Mouse (Mus musculus): ENCODE data around the gene Tas2r104. TPM values are rescaled to one million over a fixed set of nuclear protein-coding genes. Genes with fewer than 3 reads are reported as not detected.

The Tas2r104 gene
- total RNA-seq (2023; ENCODE audit: inconsistent age), result not detected in 4 replicates

DNA sequence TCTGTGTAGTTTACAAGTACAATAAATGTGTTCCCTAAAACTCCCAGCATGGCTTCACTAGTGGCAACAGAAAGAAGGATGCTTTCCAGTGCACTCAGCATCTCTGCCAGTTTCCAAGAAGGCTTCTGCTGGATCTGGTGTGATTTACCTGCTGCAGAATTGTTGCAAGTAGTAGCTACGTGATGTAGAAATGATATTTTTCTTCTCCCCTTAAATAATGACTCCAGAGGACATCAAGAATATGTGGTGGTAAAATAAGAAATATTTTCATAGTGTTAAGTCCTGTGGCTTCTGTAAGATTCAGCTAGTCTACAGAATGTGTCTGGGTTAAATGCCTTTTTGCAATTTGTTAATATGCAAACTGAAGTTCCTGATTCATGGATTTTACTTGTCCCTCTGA is at the start of gene Tas2r104:
Gene Tas2r104, minus strand, starts transcription at position 101 of the 400 bp plus-strand sequence.

GRCm38 (mm10) chr6:131689963-131690362 is 4.4 kb upstream of the Tas2r104 start, which contains the start of gene Tas2r114:
Gene Tas2r114 (minus strand): TSS chr6:131690063.

GRCm38 (mm10) chr6:131687395-131687794 is 1.9 kb upstream of the Tas2r104 start, which contains the start of gene Tas2r105:
Gene Tas2r105 (minus strand): TSS chr6:131687495.

DNA sequence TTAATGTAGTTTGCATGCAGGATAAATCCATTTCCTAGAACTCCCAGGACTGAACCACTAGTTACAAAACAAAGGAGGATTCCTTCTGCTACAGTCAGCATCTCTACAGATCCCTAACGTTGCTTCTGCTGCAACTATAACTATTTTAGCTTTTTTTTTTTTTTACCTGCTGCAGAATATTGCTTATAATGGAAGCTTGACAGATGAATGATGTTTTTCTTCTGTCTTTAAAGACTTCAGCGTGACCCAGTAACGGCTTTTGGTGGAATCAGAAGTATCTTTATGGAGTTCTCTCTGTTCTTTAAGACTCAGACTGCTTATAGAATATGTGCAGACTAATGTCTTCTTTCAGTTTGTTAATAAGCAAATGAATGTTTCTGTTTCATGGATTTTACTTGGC is 6.8 kb downstream of the Tas2r104 start, which contains the start of gene Tas2r106:
Gene Tas2r106, minus strand, starts transcription at position 101 of the 400 bp plus-strand sequence.

GRCm38 (mm10) chr6:131660049-131660448 is 25.5 kb downstream of the Tas2r104 start, which contains the start of gene Tas2r107:
Gene Tas2r107 (minus strand): TSS chr6:131660149.

Other genes with a start within 250 kb of the Tas2r104 start
- not detected in 4 replicates for gene 5430401F13Rik, start 199.3 kb downstream of the Tas2r104 start, total RNA-seq (2023; ENCODE audit: inconsistent age)
- gene Gm6619, start 199.3 kb downstream of the Tas2r104 start, total RNA-seq (2023; ENCODE audit: inconsistent age), result not detected in 4 replicates
- gene Tas2r130, start 54.8 kb downstream of the Tas2r104 start, total RNA-seq (2023; ENCODE audit: inconsistent age), result not detected in 4 replicates
- gene Tas2r107, start 25.6 kb downstream of the Tas2r104 start, total RNA-seq (2023; ENCODE audit: inconsistent age), result not detected in 4 replicates
- gene Tas2r106, start 6.9 kb downstream of the Tas2r104 start, total RNA-seq (2023; ENCODE audit: inconsistent age), result not detected in 4 replicates
- gene Tas2r105, start 1.8 kb upstream of the Tas2r104 start, total RNA-seq (2023; ENCODE audit: inconsistent age), result not detected in 4 replicates
- not detected in 4 replicates for gene Tas2r114, start 4.3 kb upstream of the Tas2r104 start, total RNA-seq (2023; ENCODE audit: inconsistent age)

Data from B cell, adult (primary cell).